Mouse (Mus musculus) adrenal gland (tissue): ENCODE measurements around the gene Srp72.
"Not testable (repeated sequence)": the region's sequence is repeated elsewhere in the genome, so short reads cannot be mapped to it uniquely, and the experiment has no call there.

Source experiments
- intact Hi-C: fragments of 180-260 bp; cut with DNase I; formaldehyde crosslinking; loops from one replicate; pipeline ENCODE4 v1.15.1; 2025

Srp72 gene

DNA sequence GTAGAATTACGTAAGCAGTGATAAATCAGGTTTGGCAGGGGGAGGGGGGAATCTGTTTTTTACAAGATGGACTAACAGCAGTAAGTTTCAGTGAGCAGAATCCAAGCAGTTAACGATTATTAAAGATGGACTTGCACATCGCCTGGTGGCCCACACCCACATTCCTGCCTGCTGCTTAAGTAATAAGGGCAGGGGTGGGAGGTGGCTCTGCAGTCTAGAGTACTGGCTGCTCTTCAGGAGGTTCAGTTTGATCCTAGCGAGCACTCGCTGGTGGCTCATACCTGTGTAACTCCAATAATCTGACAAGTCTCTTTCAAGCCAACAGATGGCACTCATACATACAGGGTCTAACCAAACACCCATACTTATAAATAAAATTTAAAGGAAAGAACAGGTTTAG is 14.9 kb upstream of the Srp72 start:
- intact Hi-C loops = no loop called here

DNA sequence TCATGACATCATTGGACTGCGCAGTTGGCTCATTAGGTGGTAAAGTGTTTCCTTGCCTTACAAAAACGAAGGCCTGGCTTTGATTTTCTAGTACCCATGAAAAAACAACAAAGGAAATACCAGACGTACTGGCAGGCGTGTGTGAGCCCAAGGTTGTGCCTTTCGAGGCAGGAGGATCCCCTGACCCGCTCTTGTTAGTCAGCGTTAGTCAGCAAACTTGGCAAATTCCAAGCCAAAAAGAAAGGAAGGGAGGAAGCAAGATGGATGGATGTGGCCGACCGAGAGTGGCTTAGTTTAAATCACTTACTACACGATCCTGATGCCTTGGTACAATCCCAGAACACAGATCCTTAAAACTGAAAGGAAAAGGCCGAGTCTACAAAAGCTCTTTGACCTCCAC is 11.9 kb upstream of the Srp72 start:
- intact Hi-C loops = no loop called here

DNA sequence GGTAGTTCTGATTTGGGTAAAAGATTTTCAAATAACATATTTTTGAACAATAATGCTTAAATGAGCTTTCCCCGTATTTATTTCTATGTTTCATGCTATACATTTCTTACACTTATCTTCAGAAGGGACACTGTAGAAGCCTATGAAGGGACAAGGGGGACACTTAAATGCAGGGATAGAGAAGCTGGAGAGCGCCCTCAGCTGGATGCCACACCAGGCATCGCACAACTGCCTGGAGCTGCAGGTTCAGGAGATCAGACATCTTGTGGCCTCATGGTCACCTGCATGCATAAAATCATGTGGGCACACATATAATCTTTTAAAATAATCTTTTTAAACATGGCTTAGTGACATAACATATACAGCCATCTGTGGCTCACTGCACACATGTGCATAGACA is 9.8 kb upstream of the Srp72 start:
- intact Hi-C loops = loop anchor here (5.0 kb wide), 1 partner anchor 57 kb away; the partner anchor contains the start of gene Aasdh

DNA sequence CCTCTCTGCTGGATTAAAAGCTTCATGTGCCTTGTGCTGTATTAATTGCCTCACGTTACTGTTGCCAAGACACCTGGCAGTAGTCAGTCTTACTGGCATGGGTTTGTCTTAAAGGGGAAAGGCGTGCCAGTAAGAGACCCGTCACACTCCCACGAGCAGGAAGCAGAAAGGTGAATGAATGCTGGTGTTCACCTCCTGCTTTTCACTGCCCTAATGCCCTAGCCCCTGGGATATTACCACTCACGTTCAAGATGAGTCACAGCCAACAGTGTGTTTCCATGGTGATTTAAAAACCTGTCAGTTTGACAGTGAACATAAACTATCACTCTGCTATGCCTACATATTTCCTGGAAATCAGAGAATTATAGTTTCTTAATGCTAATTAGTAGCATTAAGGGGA is 5.2 kb upstream of the Srp72 start:
- intact Hi-C loops = loop anchor here (5.0 kb wide), 1 partner anchor 62 kb away; the partner anchor contains the start of gene Aasdh

DNA sequence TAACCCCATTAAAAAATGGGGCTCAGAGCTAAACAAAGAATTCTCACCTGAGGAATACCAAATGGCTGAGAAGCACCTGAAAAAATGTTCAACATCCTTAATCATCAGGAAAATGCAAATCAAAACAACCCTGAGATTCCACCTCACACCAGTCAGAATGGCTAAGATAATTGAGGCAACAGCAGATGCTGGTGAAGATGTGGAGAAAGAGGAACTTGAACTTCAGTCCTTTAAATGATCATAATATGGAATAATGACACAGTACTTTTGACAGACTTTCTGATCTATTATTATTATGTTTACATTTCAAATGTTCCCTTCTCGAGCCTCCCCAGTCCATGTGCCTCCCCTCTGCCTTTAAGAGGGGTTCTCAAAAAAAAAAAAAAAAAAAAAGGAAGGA is 3.4 kb upstream of the Srp72 start:
- intact Hi-C loops = not testable (repeated sequence)

DNA sequence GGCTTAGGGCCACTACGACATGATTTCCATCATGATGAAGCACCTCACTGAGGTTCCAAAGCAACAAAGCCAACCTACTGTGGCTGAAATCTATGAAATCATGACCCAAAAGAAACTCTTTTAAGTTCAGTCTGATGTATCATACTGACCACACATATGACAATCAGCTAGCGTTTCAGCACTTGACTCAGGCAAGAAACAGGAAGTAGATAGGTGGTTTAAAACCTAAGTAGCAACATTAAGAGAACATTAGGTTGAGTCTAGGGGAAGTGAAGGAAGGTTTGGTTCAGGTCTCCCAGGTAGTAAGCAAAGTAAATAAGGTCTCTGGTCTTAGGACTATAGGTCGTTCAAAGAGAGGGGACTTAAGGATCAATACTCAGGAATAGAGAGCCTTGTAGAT is 995 bp upstream of the Srp72 start:
- intact Hi-C loops = no loop called here

DNA sequence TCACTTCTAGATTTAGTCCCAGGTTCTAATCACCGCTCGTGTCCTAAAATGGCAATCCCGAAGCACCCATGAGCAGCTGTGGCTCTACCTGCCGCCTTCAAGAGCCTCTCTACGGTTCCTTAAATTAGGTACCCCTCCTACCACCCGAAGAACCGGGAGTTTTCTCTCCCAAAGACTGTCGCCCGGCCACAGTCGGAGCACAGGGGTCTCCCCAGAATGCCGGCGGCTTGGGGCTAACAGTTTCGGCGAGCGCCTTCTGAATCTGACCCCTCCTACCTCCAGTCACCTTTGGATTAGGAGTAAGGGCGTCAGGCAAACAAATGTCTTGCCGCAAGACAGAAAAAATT is 303 bp upstream of the Srp72 start:
- intact Hi-C loops = loop anchor here (2.0 kb wide), 1 partner anchor 19 kb away; no protein-coding TSS in a partner anchor

DNA sequence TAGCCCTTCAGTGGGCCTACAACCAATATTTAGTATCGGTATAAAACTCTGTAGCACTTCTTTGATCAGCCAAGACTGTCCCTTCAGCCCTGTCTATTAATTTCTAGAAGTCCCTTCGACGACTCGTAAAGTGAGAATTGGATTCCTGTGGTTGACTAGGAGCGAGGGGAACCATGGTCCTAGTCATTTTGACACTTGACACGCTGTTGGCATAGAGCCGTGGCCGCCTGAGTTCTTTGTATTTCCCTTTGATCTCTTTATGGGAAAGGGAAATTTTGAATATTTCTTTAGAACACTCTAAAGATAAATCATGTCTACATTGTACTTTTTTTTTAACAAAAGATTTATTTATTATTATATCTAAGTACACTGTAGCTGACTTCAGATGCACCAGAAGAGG is 1.3 kb downstream of the Srp72 start:
- intact Hi-C loops = loop anchor here (2.0 kb wide), 1 partner anchor 21 kb away; no protein-coding TSS in a partner anchor

DNA sequence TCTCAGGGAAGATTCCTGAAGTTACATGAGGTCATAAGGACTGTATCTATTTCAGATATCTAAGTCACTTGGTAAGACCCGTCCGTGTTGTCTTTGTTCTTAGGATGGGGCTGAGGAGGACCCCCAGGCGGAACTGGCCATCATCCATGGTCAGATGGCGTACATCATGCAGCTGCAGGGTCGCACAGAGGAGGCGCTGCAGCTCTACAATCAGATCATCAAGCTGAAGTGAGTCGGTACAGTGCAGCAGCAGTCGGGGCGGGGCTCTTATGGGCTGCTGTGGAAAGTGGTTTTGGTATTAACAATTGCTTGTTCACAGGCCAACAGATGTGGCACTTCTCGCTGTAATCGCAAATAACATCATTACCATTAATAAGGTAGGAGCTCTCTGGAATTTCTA is 9.5 kb downstream of the Srp72 start:
- intact Hi-C loops = no loop called here

DNA sequence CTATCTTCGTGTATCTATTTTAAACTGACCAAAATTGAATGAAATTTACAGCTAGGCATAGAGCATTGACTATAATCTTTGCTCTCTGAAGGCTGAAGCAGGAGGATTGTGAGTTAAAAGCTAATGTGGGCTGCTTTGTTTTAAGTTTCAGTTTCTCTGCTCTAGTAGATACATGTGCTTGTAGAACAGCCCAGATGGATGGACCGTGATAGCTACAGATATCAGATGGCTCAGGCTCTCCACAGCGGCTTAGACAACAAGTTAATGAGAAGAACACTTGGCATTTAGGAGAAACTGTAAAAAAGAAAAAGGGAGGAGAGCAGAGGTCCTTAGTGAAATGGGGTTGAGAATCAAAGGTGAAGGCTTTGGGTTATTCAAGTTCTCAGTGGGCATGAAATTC is 16.3 kb downstream of the Srp72 start:
- intact Hi-C loops = loop anchor here (10.0 kb wide), 1 partner anchor 344 kb away; no protein-coding TSS in a partner anchor

DNA sequence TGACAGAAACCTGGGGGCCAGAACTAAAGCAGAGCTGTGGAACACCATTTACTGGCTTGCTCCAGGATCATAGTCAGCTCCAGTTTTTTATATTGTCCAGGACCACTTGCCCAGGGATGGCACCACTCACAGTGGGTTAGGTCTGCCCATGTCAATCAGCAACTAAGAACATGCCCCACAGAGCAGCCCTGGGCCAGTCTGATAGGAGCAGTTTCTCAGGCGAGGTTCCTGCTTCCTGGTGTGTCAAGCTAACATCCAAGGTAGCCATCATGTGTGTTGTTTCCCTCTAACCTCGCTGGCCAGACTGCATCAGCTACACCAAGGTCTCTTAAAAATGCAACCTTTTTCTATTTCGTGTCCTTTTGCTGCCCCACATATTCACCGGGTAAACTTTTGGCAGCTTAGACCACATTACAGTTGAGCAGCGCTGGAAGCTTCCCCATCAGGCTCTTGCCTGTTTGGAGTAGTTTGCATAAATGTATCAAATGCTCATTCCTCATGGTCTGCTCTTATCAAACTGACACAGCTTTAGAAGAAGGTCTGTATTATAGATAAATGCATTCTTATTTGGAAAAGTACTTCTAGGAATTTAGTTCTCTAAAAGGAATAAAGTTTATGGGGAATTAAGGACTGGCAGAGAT is 18.8 kb downstream of the Srp72 start:
- intact Hi-C loops = loop anchor here (10.0 kb wide), 1 partner anchor 342 kb away; no protein-coding TSS in a partner anchor

DNA sequence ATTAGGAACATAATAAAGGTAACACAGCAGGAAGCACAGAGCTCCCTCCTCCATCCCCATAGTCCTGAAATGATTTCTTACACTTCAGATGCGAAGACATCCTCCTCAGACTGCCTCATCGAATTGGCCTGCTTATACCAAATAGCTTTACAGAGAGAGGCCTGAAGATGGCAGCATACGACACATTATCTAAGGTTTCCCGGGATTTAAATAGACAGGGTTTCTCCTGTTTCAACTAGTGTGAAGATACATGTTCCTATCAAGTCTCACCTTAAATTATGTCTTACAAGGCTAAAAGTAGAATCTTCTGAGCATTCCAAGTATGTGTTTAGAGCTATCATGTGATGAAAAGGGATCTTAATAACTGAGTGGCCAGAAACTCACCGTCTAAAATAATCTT is 23.9 kb downstream of the Srp72 start:
- intact Hi-C loops = loop anchor here (10.0 kb wide), 1 partner anchor 336 kb away; no protein-coding TSS in a partner anchor

DNA sequence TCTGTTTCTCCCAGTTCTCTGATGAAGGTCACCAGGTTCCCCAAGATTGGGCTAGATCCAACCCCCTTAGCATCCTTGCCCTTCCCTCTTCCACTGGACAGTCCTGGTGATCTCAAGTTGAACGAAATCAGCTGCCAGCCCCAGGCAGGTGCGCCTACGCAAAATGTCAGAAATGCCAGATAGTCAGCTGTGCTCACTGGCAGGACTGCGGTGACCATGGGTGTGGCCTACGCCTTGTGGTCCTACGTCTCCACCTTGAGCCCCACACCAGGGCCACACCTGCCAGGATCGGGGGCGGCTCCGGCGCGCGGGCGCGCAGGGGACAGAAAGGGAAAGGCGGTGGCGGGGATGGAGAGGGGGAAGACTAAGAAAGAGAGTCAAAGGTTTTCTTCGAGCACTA is 26.7 kb downstream of the Srp72 start:
- intact Hi-C loops = no loop called here

DNA sequence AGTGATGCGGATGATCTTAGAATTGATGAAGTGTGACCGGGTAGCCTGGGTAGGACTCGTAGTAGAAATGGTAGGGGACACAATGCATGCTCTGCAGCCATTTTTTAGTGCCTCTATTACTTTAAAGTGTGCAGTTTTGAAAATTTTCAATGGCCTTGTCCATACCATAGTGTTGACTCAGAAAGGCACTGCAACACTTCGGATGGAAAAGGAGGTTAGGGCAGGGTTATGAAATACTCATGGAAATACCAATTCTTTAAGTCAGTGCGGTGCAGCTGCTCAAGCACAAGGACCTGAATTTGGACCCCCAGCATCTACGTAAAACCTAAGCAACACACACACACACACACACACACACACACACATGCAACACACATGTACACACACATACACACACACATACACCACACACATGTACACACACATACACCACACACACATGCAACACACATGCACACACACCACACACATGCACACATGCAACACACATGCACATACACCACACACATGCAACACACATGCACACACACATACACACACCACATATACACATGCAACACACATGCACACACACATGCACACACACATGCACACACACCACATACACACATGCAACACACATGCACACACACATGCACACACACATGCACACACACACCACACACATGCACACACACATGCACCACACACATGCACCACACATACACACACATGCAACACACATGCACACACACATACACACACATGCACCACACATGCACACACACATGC is 29.8 kb downstream of the Srp72 start, which contains the start of gene Arl9:
Arl9 (plus strand) TSS at position 5 of the 771 bp plus-strand sequence.
- intact Hi-C loops = no loop called here

DNA sequence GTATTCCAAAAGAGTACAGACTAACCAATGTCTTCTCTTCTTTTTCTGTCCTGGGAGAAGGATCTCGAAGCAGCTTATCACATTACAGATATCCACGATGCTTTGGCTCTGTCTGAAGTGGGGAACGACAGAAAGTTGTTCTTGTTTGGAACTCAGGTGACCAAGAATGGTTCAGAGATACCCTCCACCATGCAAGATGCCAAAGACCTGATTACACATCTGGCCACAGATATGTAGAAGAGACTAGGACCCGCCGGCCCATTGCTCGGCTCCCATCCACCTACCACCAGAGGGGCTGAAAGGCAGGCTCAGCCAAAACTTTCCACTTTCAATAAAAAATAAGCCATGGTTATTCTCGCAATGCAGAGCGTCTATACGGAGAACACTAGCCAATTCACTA is 35.9 kb downstream of the Srp72 start:
- intact Hi-C loops = no loop called here

DNA sequence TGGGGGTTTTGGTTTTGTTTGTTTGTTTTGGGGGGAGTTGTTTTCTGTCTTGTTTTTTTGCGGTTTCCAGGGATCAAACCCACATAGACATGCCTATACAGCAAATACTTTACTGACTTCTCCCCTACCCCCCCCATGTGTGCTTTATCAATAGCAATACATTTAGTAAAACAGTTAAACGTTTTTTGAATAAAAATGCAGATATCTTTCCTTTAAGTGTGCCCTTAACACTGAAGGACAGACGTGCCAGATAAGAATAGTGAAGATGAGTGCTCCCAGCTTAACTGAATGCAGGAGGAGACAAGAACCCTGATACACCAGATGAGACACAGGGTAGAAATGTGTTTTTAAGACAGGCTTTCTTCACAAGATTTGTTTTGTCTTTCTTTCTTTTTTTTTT is 36.6 kb downstream of the Srp72 start:
- intact Hi-C loops = no loop called here

DNA sequence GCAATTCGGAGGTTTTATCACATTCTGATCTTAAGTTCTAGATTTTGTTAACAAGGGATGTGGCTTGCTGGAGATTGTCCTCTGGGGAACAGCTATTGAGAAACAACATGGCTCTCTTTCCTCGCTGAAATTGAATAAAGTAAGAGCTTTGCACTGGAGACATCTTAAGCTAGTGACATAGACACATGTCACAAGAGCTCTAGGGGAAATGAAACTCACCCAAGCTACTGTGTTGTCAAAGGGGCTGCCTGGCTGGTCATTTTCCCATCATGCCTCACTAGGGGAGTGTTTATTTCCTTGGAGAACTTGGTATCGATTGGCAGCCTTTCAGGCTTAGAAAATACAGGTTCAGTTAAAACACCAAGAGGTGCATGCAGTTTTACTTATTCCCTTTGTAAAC is 38.7 kb downstream of the Srp72 start:
- intact Hi-C loops = no loop called here

DNA sequence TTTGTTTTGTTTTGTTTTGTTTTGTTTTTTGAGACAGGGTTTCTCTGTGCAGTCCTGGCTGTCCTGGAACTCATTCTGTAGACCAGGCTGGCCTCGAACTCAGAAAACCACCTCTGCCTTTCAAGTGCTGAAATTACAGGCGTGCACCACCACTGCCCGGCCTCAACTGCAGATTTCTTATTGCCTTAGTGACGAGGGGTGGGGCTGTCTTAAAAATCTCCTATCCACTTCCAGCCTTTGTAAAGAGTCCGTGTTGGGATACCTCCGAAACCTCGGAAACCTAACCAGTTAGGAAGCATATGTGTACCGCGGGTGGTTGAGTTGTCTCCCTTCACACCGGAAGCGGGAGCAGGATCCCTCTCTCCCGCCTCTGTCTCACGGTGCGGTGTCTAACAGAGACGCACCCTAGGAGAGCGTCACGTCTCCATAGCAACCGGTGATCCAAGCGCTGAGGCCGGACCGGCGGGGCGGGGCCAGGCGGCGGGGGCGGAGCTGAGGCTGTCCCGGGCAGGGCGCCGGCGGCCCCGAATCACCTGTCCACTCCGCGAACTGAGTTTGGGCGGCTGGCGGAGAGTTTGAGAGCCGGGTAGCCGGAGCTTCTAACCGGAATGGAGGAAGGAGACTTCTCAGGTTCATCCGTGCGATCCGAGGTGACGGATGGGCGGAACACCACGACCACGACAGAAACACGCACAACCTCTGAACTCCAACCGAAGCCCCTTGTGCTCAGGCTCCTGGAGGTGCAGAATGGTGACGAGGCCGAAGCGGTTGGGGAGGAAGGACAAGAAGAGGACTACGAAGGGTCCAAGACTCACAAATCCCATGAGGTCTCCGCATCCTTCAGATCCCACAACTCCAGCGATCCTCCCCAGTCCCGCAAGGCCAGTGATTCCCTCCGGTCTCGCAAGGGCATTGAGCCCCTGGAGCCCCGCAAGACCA is 41.3 kb downstream of the Srp72 start, which contains the start of gene Thegl:
Thegl (plus strand) TSS at position 480 of the 939 bp plus-strand sequence.
- intact Hi-C loops = no loop called here

DNA sequence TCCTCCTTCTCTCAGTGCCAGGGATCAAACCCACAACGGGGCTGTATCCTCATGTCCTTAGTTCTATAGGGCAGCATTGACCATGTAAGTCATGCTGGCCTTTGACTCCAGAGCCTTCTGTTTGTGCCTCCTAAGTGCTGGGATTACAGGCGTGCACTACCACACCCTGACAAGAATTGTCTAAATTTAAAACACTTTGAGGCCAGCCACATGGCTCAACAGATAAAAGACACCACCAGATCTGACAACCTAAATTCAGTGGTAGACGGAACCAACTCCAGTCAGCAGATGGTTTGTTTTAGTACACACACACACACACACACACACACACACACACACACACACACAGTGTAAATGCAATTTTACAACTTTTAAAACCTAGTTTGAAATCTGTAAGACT is 53.6 kb downstream of the Srp72 start:
- intact Hi-C loops = loop anchor here (2.0 to 5.0 kb wide), 2 partner anchors 143 to 189 kb away; no protein-coding TSS in a partner anchor

DNA sequence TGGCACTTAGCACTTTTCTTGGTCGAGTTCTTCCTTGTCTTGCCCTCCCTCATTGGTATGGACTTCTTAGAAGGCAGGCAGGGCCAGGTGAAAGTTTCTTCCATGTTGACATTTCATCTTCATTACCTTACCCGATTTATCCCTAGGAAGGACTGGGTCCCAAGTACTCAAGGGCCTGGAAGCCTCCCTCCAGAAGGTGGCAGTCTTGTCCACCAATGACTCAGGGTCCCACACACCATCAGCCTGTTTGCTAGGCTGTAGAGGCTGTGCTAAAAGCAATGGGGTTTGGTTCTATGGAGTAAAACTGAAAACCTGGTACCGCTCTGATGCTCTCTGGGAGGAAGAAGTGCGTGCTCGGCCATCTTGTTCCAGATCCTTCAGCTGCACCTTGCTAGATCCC is 55.3 kb downstream of the Srp72 start:
- intact Hi-C loops = loop anchor here (2.0 to 5.0 kb wide), 2 partner anchors 141 to 188 kb away; no protein-coding TSS in a partner anchor

DNA sequence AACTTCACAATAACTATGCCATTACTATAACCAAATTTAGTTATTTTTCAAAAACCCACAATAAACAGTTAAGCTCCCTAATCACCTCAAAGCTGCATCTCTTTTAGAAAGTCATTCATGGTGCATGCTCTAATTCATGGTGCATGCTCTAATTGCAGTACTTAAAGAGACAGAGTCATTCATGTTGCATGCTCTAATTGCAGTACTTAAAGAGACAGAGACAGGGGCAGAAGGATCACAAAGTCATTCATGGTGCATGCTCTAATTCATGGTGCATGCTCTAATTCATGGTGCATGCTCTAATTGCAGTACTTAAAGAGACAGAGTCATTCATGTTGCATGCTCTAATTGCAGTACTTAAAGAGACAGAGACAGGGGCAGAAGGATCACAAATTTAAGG is 60.6 kb downstream of the Srp72 start:
- intact Hi-C loops = not testable (repeated sequence)
